Mouse (Mus musculus) monocyte, adult 5-6 weeks (primary cell): ENCODE data around the gene Grm1. TPM values are rescaled to one million over a fixed set of nuclear protein-coding genes. Genes with fewer than 3 reads are reported as not detected.

Experiments
- ATAC-seq: fragments of 153-309, 156-312 bp; replicated peaks from 2 replicates; pipeline ENCODE4 v1.8.0; 2017; ENCODE audit warnings: mild to moderate bottlenecking; ENCODE audit not compliant: low TSS enrichment, insufficient number of reproducible peaks, severe bottlenecking, poor library complexity, low FRiP score
- total RNA-seq: library from RNA; stranded (forward); fragments of 200-1000, 200-491, 200-594 nt; gene quantifications from 3 replicates; pipeline ENCODE4 v1.2.3, GENCODE M21; 2017

Grm1 gene
- total RNA-seq, 1 experiment from 2014 or later = not detected

- no peak for ATAC-seq
These were observed 425.5 kb downstream of the Grm1 start for GRCm38 (mm10) chr10:10656621-10657020.

GRCm38 (mm10) chr10:10655991-10656390 lies 426.2 kb downstream of the Grm1 start:
- ATAC-seq = no peak

Other genes with a start within 250 kb of the Grm1 start
- gene Shprh, start 67.1 kb upstream of the Grm1 start, total RNA-seq = 19.6 to 46.4 TPM (median 21.4 TPM) in 3 replicates
- 14.6 to 18.6 TPM (median 15.5 TPM) in 3 replicates for gene Fbxo30, start 199.0 kb upstream of the Grm1 start, total RNA-seq